Mouse (Mus musculus) midbrain, embryonic 12.5 days (tissue): ENCODE results near the gene Lamc3. TPM values are rescaled to one million over a fixed set of nuclear protein-coding genes. Genes with fewer than 3 reads are reported as not detected.
A peak's percentile ranks its signal among the peaks of the same experiment; 100 is the strongest.

Experiments used
- ATAC-seq: fragments of 200-750 bp; cut with Nextera tagmentation; 2 replicates; pipeline ENCODE4 v1.8.0; 2017; ENCODE audit warnings: low read depth, moderate TSS enrichment, moderate library complexity; ENCODE audit not compliant: low FRiP score
- H3K27ac ChIP-seq: fragments of 300-500 bp; sonication (generic); replicated peaks from 2 replicates; pipeline ENCODE4 v1.5.1; 2016; ENCODE audit warnings: mild to moderate bottlenecking
- H3K27me3 ChIP-seq: fragments of 300-500 bp; sonication (generic); 2 replicates; pipeline ENCODE4 v1.6.1; 2016; ENCODE audit warnings: mild to moderate bottlenecking
- H3K36me3 ChIP-seq: fragments of 300-500 bp; sonication (generic); 2 replicates; pipeline ENCODE4 v1.6.1; 2016
- H3K4me1 ChIP-seq: fragments of 300-500 bp; sonication (generic); 2 replicates; pipeline ENCODE4 v1.6.1; 2016
- H3K4me2 ChIP-seq: fragments of 300-500 bp; sonication (generic); replicated peaks from 2 replicates; pipeline ENCODE4 v1.6.1; 2016; ENCODE audit warnings: mild to moderate bottlenecking, moderate library complexity
- H3K4me3 ChIP-seq: fragments of 300-500 bp; sonication (generic); 2 replicates; pipeline ENCODE4 v1.5.1; 2016; ENCODE audit warnings: mild to moderate bottlenecking
- H3K9ac ChIP-seq: fragments of 300-500 bp; sonication (generic); replicated peaks from 2 replicates; pipeline ENCODE4 v1.6.1; 2016; ENCODE audit warnings: mild to moderate bottlenecking, moderate library complexity
- H3K9me3 ChIP-seq: fragments of 300-500 bp; sonication (generic); 2 replicates; pipeline ENCODE4 v1.6.1; 2016; ENCODE audit warnings: mild to moderate bottlenecking
- WGBS: fragments of 180-500 bp; shearing (Covaris S2); methylation state at CpG from one replicate; pipeline ENCODE4 v1.1.7; 2016; 5-methylcytosine and 5-hydroxymethylcytosine counted together
- polyA plus RNA-seq: library from polyadenylated mRNA; unstranded; fragments of >200 nt; fragmentation: Nextera tagmentation; extraction: Ambion mirVana; gene quantifications from 2 replicates; pipeline ENCODE4 v1.2.1, GENCODE M21; 2016

Gene Lamc3
- polyA plus RNA-seq, 1 experiment from 2014 or later = 14.5 TPM

DNA sequence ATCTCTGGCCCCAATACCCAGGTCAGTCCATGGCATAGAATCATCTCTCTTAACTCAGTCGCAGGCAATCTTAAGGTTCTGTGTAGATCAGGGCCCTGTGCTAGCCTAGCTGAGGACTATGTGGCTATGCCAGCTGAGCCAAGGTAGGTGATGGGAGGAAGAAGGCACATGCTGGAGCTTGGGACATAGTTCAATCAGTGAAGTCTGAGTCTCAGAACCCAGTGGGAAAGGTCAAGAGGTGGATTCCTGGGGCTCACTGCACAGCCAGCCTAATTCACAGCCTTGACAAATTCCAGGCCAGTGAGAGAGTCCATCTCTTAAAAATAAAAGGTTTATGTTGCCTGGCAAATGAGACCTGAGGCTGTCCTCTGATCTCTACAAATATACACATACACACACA is 23.3 kb upstream of the Lamc3 start:
- H3K36me3 ChIP-seq = no peaks in the 10 kb centered on the region
- WGBS = 81% methylated on average over 1 of the region's 1 CpGs
- no peaks in the 10 kb centered on the region for H3K9me3 ChIP-seq
- H3K27me3 ChIP-seq = peaks cover 16% of the 10 kb centered on the region
- no peak overlapping the region for H3K27ac ChIP-seq
- no peak overlapping the region for H3K4me3 ChIP-seq
- no peak for ATAC-seq
- no peak overlapping the region for H3K9ac ChIP-seq
- peaks cover 24% of the 10 kb centered on the region for H3K4me1 ChIP-seq
- no peak overlapping the region for H3K4me2 ChIP-seq

DNA sequence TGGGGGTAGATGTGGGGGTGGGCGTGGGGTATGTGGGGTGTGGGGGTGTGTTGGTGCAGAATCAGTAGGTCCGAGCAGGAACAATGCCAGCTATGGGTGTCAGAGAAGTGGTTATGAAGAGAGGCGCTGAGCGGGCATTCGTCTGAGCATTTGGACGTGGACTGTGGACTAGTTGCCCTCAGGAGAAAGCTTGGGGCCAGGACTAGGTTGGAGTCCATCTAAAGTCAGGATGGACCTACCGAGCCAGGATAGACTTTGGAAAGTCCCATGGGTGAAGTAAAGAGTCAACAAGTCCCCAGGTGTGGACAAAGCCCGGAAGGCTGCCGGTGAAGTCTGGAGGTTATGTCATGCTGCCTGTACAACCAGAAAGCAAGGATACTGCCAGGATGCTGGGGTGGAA is 22.2 kb upstream of the Lamc3 start:
- Histone ChIP-seq H3K27ac (no peak overlapping the region), H3K9ac (no peak overlapping the region), H3K4me2 (no peak overlapping the region), H3K4me1 (peaks cover 13% of the 10 kb centered on the region), H3K4me3 (no peak overlapping the region), H3K27me3 (peaks cover 9% of the 10 kb centered on the region), H3K36me3 (no peaks in the 10 kb centered on the region), H3K9me3 (no peaks in the 10 kb centered on the region)
- WGBS = 92% methylated on average over 9 of the region's 9 CpGs
- ATAC-seq = no peak

DNA sequence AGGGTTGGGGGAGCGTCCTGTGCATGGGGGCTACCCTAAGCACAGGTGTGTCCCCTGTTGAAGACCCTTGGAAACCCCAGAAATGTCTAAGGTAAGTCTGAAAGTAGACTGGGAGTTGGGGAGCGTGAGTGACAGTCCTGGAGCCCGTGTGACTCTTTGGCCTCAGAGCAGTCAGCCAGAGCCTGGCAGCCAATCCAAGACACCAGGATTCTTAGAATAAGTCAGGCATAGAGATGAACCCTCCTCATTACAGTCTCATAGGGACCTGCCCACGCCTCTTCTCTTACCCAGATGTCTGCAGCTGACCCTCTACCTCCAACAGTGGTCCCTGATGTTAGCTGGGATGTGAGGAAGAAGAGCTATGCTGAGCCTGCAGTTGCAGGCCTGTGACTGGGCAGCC is 21.8 kb upstream of the Lamc3 start:
- Histone ChIP-seq H3K9ac (no peak overlapping the region), H3K4me1 (peaks cover 11% of the 10 kb centered on the region), H3K9me3 (no peaks in the 10 kb centered on the region), H3K27ac (peak overlapping the region; percentile 21; the same call in 1 of the 2 replicates), H3K36me3 (no peaks in the 10 kb centered on the region), H3K4me3 (no peak overlapping the region), H3K4me2 (no peak overlapping the region), H3K27me3 (peaks cover 5% of the 10 kb centered on the region; the same call in 1 of the 2 replicates)
- ATAC-seq = no peak
- 64% methylated on average over 4 of the region's 4 CpGs for WGBS

DNA sequence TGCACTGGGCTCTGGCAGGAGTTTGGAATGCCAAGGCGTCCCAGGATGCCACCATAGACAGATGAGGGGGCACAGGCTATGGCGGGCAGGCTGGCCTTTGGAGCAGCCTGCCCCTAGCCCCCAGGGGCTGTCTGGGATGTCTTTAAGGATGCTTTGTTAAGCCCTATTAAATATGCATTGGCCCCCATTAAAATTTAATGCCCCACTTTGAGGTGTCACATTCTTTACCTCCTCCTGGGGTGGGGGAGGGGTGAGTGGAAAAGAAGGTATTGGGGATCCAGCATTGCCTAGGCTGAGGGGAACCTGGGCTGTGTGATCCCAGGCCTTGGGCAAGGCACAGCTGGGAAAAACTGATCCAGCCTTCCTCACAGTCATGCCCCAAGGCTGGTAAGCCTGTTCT is 21.3 kb upstream of the Lamc3 start:
- H3K27me3 ChIP-seq = peaks cover 3% of the 10 kb centered on the region; the same call in 1 of the 2 replicates
- H3K27ac ChIP-seq = peak overlapping the region; percentile 21; the same call in 1 of the 2 replicates
- H3K36me3 ChIP-seq = no peaks in the 10 kb centered on the region
- ATAC-seq = no peak
- no peak overlapping the region for H3K4me2 ChIP-seq
- no peak overlapping the region for H3K9ac ChIP-seq
- no peak overlapping the region for H3K4me3 ChIP-seq
- H3K4me1 ChIP-seq = peaks cover 11% of the 10 kb centered on the region
- H3K9me3 ChIP-seq = no peaks in the 10 kb centered on the region
- 38% methylated on average over 2 of the region's 2 CpGs for WGBS

DNA sequence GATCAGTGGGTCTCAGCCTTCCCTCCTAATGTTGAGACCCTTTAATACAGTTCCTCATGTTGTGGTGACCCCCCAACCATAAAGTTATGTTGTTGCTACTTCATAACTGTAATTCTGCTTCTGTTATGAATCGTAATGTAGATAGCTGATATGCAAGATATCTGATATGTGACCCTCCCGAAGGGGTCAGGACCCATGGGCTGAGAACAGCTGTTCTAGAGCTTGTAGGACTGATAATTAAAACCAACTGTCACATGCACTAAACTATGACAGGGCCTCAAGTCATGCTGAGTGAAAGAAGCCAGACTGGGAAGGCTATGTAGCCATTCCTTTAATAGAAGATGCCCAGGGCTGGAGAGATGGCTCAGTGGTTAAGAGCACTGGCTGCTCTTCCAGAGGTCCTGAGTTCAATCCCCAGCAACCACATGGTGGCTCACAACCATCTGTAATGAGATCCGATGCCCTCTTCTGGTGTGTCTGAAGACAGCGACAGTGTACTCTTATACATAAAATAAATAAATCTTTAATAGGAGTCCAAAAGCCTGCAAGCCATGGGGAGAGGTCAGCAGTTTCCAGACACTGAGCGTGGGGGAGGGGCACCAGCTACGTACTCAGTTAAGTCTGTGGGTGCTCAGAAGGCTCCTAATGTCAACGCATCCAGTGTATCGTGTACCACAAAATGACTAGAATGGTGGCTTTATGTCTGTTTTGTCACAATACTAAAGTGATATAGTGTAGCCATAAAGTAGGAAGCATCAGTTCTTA is 19.1 kb upstream of the Lamc3 start:
- ATAC-seq = no peak
- Histone ChIP-seq H3K27me3 (no peaks in the 10 kb centered on the region), H3K4me3 (no peak overlapping the region), H3K4me2 (no peak overlapping the region), H3K36me3 (no peaks in the 10 kb centered on the region), H3K9ac (no peak overlapping the region), H3K9me3 (0 out of 2 replicates have a peak, but pooled peaks cover 6% of the 10 kb centered on the region), H3K27ac (no peak overlapping the region), H3K4me1 (peaks cover 11% of the 10 kb centered on the region)
- WGBS = 85% methylated on average over 8 of the region's 8 CpGs

DNA sequence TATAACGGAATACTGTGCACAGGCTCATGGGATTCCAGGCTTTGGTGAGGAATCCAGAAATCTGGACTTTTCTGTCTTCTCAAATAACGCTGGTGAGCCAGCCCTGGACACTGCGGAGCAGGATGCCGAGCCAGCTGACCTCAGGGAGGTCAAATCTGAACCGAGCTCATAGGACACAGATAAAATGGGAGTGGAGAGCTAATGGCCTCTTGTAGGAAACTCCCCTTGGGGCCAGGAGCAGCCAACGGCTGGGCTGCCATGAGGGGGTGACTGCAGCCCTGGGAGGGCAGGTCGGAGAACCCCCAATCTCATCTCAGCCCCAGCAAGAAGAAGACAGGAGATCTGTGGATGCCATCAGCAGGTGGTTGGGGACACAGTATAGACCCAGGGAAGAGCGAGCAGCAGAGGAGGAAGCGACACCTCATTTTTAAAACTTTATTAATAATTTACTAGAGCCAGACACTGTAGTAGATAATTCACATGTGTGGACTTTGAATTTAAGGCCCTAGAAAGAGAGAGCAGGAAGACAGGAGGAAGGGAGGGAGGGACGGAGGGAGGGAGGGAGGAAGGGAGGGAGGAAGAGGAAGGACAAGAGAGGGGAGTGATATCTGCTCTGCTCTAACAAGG is 18.4 kb upstream of the Lamc3 start:
- H3K27me3 ChIP-seq = no peaks in the 10 kb centered on the region
- no peak overlapping the region for H3K27ac ChIP-seq
- 0 out of 2 replicates have a peak, but pooled peaks cover 6% of the 10 kb centered on the region for H3K9me3 ChIP-seq
- H3K36me3 ChIP-seq = no peaks in the 10 kb centered on the region
- 75% methylated on average over 10 of the region's 10 CpGs for WGBS
- H3K4me2 ChIP-seq = no peak overlapping the region
- no peak for ATAC-seq
- H3K9ac ChIP-seq = no peak overlapping the region
- peaks cover 11% of the 10 kb centered on the region for H3K4me1 ChIP-seq
- no peak overlapping the region for H3K4me3 ChIP-seq

DNA sequence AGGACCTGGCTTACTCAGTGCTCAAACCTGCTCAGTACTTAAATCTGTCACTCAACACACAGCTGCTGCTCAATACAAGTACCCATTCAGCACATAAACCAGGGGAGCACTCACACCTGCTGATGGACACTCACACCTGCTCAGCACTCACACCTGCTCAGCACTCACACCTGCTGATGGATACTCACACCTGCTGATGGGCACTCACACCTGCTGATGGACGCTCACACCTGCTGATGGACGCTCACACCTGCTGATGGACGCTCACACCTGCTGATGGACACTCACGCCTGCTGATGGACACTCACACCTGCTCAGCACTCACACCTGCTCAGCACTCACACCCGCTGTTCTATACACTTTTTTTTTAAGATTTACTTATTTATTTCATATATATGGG is 17.4 kb upstream of the Lamc3 start:
- WGBS = 91% methylated on average over 5 of the region's 5 CpGs
- no peaks in the 10 kb centered on the region for H3K36me3 ChIP-seq

DNA sequence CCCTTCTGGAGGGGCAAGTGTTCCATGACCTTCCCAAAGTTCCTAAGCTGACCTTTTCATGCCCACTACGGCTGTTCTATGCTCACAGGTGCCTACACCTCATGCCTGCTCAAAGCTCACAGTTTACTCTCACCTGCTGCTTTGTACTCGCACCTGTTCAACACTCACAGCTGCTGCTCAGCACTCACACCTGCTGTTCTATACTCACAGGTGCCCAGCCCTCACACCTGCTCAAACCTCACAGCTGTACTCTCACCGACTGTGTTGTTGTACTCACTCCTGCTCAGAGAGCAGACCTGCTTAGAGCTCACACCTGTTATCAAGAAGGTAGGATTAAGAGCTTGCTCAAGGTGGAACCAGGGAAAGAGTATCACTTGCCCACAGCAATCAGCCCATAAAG is 16.4 kb upstream of the Lamc3 start:
- peaks cover 13% of the 10 kb centered on the region for H3K4me1 ChIP-seq
- H3K27me3 ChIP-seq = peaks cover 5% of the 10 kb centered on the region
- no peak overlapping the region for H3K27ac ChIP-seq
- H3K4me3 ChIP-seq = no peak overlapping the region
- H3K9ac ChIP-seq = no peak overlapping the region
- 0 out of 2 replicates have a peak, but pooled peaks cover 6% of the 10 kb centered on the region for H3K9me3 ChIP-seq
- H3K4me2 ChIP-seq = no peak overlapping the region
- H3K36me3 ChIP-seq = no peaks in the 10 kb centered on the region
- no peak for ATAC-seq
- 75% methylated on average over 3 of the region's 3 CpGs for WGBS

More for the DNA sequence above, 17.4 kb upstream of the Lamc3 start:
- Histone ChIP-seq H3K27me3 (no peaks in the 10 kb centered on the region), H3K4me1 (peaks cover 17% of the 10 kb centered on the region), H3K9me3 (0 out of 2 replicates have a peak, but pooled peaks cover 6% of the 10 kb centered on the region), H3K4me3 (no peak overlapping the region), H3K9ac (no peak overlapping the region), H3K27ac (no peak overlapping the region), H3K4me2 (no peak overlapping the region)
- ATAC-seq = no peak

DNA sequence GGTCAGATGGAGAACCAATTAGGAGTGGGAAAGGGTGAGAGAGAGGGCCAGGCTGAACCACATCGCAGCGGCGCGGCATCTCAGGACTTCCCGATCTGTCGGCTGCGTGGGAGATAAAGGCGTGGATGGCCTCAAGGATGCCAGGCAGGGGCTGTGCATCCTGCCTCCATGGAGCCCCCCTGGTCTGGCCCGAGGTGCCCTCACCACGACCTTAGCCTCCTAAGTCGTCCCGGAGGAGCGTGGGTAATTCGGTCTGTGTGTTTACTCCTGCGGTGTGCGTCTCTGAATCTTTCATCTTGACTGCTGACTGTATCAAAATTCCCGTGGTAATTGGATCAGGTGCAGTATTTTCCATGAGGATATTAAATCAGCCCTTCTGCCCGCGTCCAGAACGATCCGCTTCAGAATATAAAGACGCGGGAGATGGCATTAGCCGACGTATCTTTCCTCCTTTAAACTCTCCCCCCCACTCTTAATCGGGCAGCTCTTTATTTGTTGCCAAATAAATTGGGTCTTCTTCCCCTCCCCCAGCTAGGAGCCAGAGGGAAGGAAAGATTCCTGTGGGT is 12.7 kb upstream of the Lamc3 start:
- ATAC-seq = 0 out of 2 replicates have a peak, but pooled peaks have one; percentile 34
- no peak overlapping the region; the same call in 1 of the 2 replicates for H3K9ac ChIP-seq
- H3K27ac ChIP-seq = peak overlapping the region; percentile 47; the same call in 1 of the 2 replicates
- peaks cover 14% of the 10 kb centered on the region; the same call in 1 of the 2 replicates for H3K4me1 ChIP-seq
- H3K9me3 ChIP-seq = 0 out of 2 replicates have a peak, but pooled peaks cover 6% of the 10 kb centered on the region
- H3K36me3 ChIP-seq = no peaks in the 10 kb centered on the region
- 0 out of 2 replicates have a peak overlapping the region, but pooled peaks have one; percentile 6 for H3K4me2 ChIP-seq
- H3K27me3 ChIP-seq = peaks cover 22% of the 10 kb centered on the region
- H3K4me3 ChIP-seq = no peak overlapping the region
- 56% methylated on average over 26 of the region's 26 CpGs for WGBS

DNA sequence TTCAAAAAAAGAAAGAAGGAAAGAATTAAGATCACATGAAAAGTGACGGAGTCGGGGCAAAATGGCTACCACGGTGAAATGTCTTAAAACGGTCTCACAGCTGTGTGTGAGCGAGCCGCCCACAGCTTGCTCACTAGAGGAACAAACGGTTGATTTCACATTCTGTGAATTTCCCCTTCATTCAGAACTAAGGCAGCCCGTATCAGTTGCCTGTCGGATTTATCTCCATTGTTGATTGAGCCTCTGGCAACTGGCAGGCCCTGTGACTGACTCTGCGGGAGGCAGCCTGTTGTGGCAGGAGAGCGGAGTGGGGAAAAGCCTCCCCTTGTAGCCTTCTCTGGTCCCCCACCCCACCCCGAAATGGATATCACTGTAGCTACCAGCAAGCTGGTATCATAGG is 10.6 kb upstream of the Lamc3 start:
- H3K4me3 ChIP-seq = no peak overlapping the region
- H3K9me3 ChIP-seq = 0 out of 2 replicates have a peak, but pooled peaks cover 6% of the 10 kb centered on the region
- H3K27ac ChIP-seq = 0 out of 2 replicates have a peak overlapping the region, but pooled peaks have one; percentile 36
- H3K4me2 ChIP-seq = peak overlapping the region; percentile 8; the same call in 1 of the 2 replicates
- H3K27me3 ChIP-seq = peaks cover 32% of the 10 kb centered on the region
- WGBS = 14% methylated on average over 12 of the region's 12 CpGs
- no peak for ATAC-seq
- H3K9ac ChIP-seq = no peak overlapping the region
- H3K36me3 ChIP-seq = no peaks in the 10 kb centered on the region
- H3K4me1 ChIP-seq = peaks cover 21% of the 10 kb centered on the region; the same call in 1 of the 2 replicates

DNA sequence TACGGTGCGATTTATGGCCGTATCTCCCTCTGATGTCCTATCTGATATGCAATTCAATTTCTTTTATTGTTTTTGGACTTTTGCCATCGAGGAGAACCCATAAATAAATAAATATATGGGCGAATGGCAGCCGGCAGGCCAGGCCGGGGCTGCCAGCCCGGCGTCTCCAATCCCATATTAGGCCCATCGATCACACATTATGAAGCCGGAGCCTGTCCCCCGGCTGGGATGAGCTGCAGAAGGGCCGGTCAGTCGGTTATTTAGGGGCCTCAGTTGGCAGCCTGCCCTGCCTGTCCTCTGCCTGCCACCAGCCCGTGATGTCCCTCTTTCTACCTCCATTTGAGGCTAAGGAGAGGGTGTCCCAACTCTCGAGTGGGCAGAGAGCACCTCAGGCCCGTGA is 8.5 kb upstream of the Lamc3 start:
- H3K4me3 ChIP-seq = no peak overlapping the region
- H3K9me3 ChIP-seq = no peaks in the 10 kb centered on the region
- H3K27ac ChIP-seq = no peak overlapping the region
- 88% methylated on average over 17 of the region's 17 CpGs for WGBS
- peaks cover 21% of the 10 kb centered on the region; the same call in 1 of the 2 replicates for H3K4me1 ChIP-seq
- no peak overlapping the region for H3K9ac ChIP-seq
- H3K27me3 ChIP-seq = peaks cover 53% of the 10 kb centered on the region
- H3K4me2 ChIP-seq = no peak overlapping the region
- no peak for ATAC-seq
- H3K36me3 ChIP-seq = no peaks in the 10 kb centered on the region

DNA sequence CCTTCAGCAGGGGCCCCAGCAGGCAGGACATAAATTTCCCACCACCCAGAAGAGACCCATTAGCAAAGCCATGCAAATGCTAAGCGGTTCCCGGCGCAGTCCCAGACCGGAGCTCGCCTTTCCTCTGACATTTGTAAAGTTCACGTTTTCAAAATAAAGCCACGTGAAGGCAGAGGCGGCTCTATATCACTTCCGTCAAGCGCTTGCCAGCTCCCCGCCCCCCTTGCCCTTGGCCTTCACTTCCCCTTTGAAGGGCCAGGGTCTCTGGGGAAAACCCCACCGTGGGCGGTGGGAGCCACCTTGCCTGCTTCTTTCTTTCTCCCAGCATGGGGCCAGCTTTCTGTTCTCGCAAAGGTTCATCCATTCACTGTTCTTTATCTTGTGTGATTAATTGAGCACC is 6.2 kb upstream of the Lamc3 start:
- no peaks in the 10 kb centered on the region for H3K36me3 ChIP-seq
- ATAC-seq = no peak
- peaks cover 69% of the 10 kb centered on the region for H3K27me3 ChIP-seq
- no peak overlapping the region for H3K4me3 ChIP-seq
- no peak overlapping the region for H3K4me2 ChIP-seq
- H3K4me1 ChIP-seq = peaks cover 12% of the 10 kb centered on the region; the same call in 1 of the 2 replicates
- H3K9me3 ChIP-seq = no peaks in the 10 kb centered on the region
- H3K9ac ChIP-seq = no peak overlapping the region
- 7% methylated on average over 14 of the region's 14 CpGs for WGBS
- no peak overlapping the region for H3K27ac ChIP-seq
